Mouse (Mus musculus): ENCODE results near the gene Defa33.
"Not testable (repeated sequence)": the region's sequence is repeated elsewhere in the genome, so short reads cannot be mapped to it uniquely, and the experiment has no call there.

Defa33 gene

GRCm38 (mm10) chr8:21391511-21391910 is at the start of gene Defa33:
Defa33 (plus strand) TSS chr8:21391811.
- DNase-seq (ENCODE audit: low read depth in 2 of 2, low spot score in 2 of 2) = not testable (repeated sequence)

- DNase-seq (ENCODE audit: low read depth in 2 of 2, low spot score in 2 of 2) = not testable (repeated sequence)
These were observed 13.4 kb upstream of the Defa33 start, which contains the start of gene Defa2 for GRCm38 (mm10) chr8:21378215-21378614. Defa2 (plus strand) TSS chr8:21378515.

DNA sequence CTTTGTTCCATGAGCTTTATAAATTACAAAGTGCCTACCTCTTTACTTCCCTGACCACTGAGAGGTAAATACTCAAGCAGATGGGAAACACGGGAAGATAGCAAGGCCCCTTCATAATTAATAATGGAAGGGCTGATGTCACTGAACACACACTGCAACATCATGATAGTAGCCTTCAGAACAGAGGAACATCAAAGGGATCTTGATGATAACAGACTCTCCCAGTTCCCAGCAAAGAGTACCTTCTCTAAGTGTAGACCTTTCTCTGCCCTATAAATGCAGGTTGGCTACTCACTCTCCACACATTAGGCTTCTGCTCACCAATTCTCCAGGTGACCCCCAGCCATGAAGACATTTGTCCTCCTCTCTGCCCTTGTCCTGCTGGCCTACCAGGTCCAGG is 35.5 kb downstream of the Defa33 start, which contains the start of gene Defa36:
Gene Defa36, plus strand, starts transcription at position 301 of the 400 bp plus-strand sequence.
- not testable (repeated sequence) for DNase-seq (ENCODE audit: low read depth in 2 of 2, low spot score in 2 of 2)
